Mouse (Mus musculus) lung, embryonic 16.5 days (tissue): ENCODE results near the gene Itfg2. TPM values are rescaled to one million over a fixed set of nuclear protein-coding genes. Genes with fewer than 3 reads are reported as not detected.

Experiments
- ATAC-seq: fragments of 200-750 bp; cut with Nextera tagmentation; 2 replicates; pipeline ENCODE4 v1.8.0; 2017; ENCODE audit warnings: low read depth, mild to moderate bottlenecking, moderate library complexity
- H3K27ac ChIP-seq: fragments of 300-500 bp; sonication (generic); 2 replicates; pipeline ENCODE4 v1.5.1; 2014; ENCODE audit warnings: mild to moderate bottlenecking, control low read depth, low read length
- H3K27me3 ChIP-seq: fragments of 300-500 bp; sonication (generic); 2 replicates; pipeline ENCODE4 v1.6.1; 2014; ENCODE audit warnings: low read depth, low read length, mixed read lengths; ENCODE audit not compliant: control insufficient read depth, insufficient read depth
- H3K36me3 ChIP-seq: fragments of 300-500 bp; sonication (generic); 2 replicates; pipeline ENCODE4 v1.6.1; 2014; ENCODE audit warnings: low read length; ENCODE audit not compliant: control insufficient read depth, insufficient read depth
- H3K4me1 ChIP-seq: fragments of 300-500 bp; sonication (generic); replicated peaks from 2 replicates; pipeline ENCODE4 v1.6.1; 2014; ENCODE audit warnings: low read length, mixed read lengths; ENCODE audit not compliant: control insufficient read depth, insufficient read depth
- H3K4me2 ChIP-seq: fragments of 300-500 bp; sonication (generic); 2 replicates; pipeline ENCODE4 v1.6.1; 2014; ENCODE audit warnings: low read depth, low read length, control low read depth
- H3K4me3 ChIP-seq: fragments of 300-500 bp; sonication (generic); 2 replicates; pipeline ENCODE4 v1.5.1; 2014; ENCODE audit warnings: mild to moderate bottlenecking, low read length, control low read depth
- H3K9ac ChIP-seq: fragments of 300-500 bp; sonication (generic); 2 replicates; pipeline ENCODE4 v1.6.1; 2014; ENCODE audit warnings: low read length, control low read depth
- H3K9me3 ChIP-seq: fragments of 300-500 bp; sonication (generic); 2 replicates; pipeline ENCODE4 v1.6.1; 2016; ENCODE audit warnings: low read length; ENCODE audit not compliant: control insufficient read depth
- WGBS: fragments of 180-500 bp; shearing (Covaris S2); extraction: QIAGEN DNeasy Blood & Tissue Kit; methylation state at CpG from one replicate; pipeline ENCODE4 v1.1.7; 2014; 5-methylcytosine and 5-hydroxymethylcytosine counted together
- polyA plus RNA-seq: library from polyadenylated mRNA; unstranded; fragments of >200 nt; fragmentation: Nextera tagmentation; extraction: Ambion mirVana; gene quantifications from 2 replicates; pipeline ENCODE4 v1.2.1, GENCODE M21; 2015

The Itfg2 gene
- polyA plus RNA-seq, 1 experiment from 2014 or later = 32.2 TPM

DNA sequence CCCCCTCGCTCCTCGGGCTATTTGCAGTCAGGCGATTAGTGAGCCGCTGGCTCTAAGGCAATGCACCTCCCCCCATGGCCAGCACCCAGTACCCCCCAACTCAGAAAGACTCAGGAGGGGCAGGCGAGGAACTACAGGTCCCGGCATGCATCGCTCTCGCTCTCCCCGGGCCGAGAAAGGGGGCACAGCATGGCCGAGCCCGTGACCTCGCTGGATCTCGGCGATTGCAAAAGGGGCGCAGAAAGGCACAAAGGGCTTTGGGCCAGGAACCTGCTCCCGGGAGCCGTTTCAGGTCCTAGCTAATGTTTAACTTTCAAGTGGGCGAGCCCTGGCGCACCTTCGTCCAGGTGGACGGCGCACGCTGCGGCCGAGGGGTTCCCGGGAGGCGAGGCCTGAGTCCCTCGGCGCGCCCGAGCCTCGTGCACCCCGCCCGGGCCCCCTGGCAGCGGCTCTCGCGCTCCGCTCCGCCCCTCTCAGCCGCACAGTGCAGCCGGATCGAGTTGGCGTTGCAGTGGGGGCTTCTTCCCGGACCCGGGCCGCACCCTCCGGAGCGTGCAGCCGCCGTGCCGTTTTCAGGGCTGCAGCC, 13.1 kb upstream of the Itfg2 start:
- Histone ChIP-seq H3K4me1 (peaks cover 23% of the 10 kb centered on the region), H3K27ac (peak overlapping the region; percentile 98), H3K27me3 (no peaks in the 10 kb centered on the region), H3K4me3 (peak overlapping the region; percentile 99), H3K4me2 (peak overlapping the region; percentile 90), H3K36me3 (peaks cover 29% of the 10 kb centered on the region), H3K9ac (peak overlapping the region; percentile 91), H3K9me3 (no peaks in the 10 kb centered on the region)
- peak; percentile 83 for ATAC-seq
- WGBS = under 1% methylated on average over 52 of the region's 52 CpGs

DNA sequence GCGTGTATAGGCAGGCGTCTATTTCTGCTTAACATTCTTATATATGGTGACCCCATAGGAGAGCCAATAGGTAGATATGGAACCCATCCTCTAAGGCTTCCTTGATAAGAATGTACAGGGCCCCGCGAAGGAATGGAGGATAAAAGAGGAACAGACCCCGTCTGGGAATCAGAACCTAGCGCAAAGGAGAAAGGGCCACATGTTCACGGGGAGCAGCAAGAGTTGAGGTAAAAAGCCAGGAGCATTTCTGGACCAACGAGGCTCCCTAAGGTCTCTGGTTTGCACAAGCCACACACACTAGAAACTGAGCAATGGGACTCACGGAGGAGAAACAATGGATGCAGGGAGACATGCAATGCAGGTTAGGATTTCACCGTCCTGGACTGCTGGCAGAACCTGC, 12.6 kb upstream of the Itfg2 start:
- Histone ChIP-seq H3K27me3 (no peaks in the 10 kb centered on the region), H3K36me3 (peaks cover 32% of the 10 kb centered on the region), H3K9me3 (no peaks in the 10 kb centered on the region), H3K9ac (peak overlapping the region; percentile 91), H3K4me3 (peak overlapping the region; percentile 99), H3K27ac (peak overlapping the region; percentile 98), H3K4me1 (peaks cover 23% of the 10 kb centered on the region), H3K4me2 (peak overlapping the region; percentile 90)
- 2% methylated on average over 10 of the region's 10 CpGs for WGBS
- ATAC-seq = no peak

DNA sequence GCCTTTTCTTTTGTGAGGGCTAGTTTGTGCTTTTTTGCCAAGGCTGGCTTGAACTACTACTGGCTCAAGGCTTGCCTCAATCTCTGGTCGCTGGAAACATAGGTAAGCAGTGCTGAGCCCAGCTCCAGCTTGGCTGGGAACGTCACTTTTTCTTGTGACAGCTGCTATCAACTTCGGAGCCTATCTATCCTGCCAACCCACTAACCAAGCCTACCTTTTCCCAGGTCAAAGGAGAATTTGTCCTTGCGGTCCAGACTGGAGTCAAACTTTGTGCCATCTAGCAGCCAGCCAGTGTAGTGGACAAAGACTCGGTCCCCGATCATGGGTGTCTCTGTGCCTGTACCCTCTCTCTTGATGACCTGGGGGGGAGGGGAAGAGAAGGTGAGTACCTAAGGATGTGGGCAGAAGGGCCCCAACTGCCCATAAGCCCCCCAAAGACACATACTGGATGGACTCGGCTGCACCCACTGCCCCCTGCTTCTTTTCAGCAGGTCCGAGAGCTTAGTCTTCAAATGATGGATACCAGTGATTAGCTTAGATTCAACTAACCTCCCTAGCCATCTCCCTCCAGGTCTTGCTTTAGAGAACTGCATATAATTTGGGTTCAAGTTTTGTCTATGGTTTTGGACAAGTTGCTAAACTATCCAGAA, 11.8 kb upstream of the Itfg2 start:
- no peak overlapping the region for H3K27ac ChIP-seq
- peaks cover 23% of the 10 kb centered on the region for H3K4me1 ChIP-seq
- H3K4me3 ChIP-seq = peak overlapping the region; percentile 99
- H3K36me3 ChIP-seq = peaks cover 40% of the 10 kb centered on the region
- H3K4me2 ChIP-seq = peak overlapping the region; percentile 90
- H3K27me3 ChIP-seq = no peaks in the 10 kb centered on the region
- 79% methylated on average over 8 of the region's 8 CpGs for WGBS
- H3K9me3 ChIP-seq = no peaks in the 10 kb centered on the region
- ATAC-seq = no peak
- H3K9ac ChIP-seq = peak overlapping the region; percentile 91

DNA sequence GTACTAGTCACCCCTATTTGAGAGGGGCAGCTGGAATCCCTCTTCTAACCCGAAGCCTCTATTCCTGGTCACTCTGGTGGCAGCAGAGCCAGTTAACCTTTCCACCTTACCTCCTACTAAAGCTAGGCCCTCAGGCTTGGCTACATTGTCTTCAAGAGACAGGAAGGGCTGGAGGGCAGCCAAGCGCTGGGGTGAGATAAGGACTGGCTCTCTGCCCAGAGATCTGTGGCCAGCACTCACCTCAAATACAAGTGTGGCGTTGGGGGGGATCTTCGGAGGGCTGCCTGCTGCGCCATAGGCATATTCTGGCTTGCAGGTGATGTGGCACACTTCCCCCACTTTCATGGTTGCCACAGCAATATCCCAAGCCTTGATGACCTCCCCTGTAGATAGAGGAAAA, 10.7 kb upstream of the Itfg2 start:
- Histone ChIP-seq H3K9ac (no peak overlapping the region), H3K4me1 (peaks cover 23% of the 10 kb centered on the region), H3K4me3 (no peak overlapping the region), H3K27me3 (no peaks in the 10 kb centered on the region), H3K4me2 (no peak overlapping the region), H3K27ac (no peak overlapping the region), H3K9me3 (no peaks in the 10 kb centered on the region), H3K36me3 (peaks cover 48% of the 10 kb centered on the region)
- 31% methylated on average over 5 of the region's 5 CpGs for WGBS
- ATAC-seq = no peak

DNA sequence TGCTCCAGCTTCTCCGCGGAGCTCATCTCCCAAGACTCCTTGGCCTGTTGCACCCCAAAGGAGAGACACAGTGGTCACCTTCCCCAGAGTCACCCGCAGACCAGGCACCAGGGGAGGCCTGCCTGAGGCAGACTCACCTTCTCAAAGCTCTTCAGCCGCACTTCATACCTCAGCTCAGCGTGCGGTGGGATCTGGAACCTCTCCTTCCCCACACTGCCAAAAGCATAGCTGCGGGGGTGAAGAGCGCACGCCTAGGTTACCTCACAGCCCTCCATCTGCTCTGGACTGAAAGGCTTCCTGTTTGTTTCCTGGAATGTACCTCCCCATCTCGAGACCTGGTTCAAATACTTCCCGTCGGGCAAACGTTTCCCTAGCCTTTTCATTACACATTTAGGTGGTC, 8.8 kb upstream of the Itfg2 start:
- no peak for ATAC-seq
- Histone ChIP-seq H3K4me1 (peaks cover 18% of the 10 kb centered on the region), H3K4me2 (no peak overlapping the region), H3K4me3 (no peak overlapping the region), H3K27me3 (no peaks in the 10 kb centered on the region), H3K36me3 (peaks cover 61% of the 10 kb centered on the region), H3K9ac (no peak overlapping the region), H3K27ac (no peak overlapping the region), H3K9me3 (no peaks in the 10 kb centered on the region)
- WGBS = 87% methylated on average over 13 of the region's 13 CpGs

DNA sequence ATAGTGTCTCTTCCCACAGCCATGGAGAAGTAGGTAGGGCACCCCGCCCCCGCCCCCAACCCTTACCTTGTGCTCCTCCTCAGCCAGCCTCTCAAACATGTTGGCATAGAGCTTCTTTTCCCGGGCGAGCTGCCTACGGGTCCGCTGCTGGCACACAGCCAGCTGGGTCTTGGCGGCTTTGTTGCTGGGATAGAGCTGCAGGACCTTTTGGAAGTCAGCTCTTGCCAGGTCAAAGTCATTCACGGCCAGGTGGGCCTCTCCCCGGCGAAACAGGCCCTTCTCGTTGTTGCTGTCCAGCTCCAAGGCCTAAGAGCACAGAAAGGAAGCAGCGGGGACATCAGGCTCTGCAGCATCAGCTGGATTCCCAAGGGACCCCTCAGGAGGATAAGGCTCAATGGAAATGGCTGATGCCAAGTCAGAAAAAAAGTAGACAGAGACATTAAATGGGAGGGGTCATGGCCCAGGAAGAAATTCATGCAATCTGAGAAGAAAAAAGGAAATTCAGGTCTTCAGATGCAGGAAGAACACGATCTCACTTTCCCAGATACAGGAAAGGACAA, 7.7 kb upstream of the Itfg2 start:
- Histone ChIP-seq H3K27ac (no peak overlapping the region), H3K4me3 (no peak overlapping the region), H3K4me1 (peaks cover 18% of the 10 kb centered on the region), H3K36me3 (peaks cover 67% of the 10 kb centered on the region), H3K27me3 (no peaks in the 10 kb centered on the region), H3K9me3 (no peaks in the 10 kb centered on the region), H3K9ac (no peak overlapping the region), H3K4me2 (no peak overlapping the region)
- WGBS = 67% methylated on average over 13 of the region's 13 CpGs
- ATAC-seq = no peak

DNA sequence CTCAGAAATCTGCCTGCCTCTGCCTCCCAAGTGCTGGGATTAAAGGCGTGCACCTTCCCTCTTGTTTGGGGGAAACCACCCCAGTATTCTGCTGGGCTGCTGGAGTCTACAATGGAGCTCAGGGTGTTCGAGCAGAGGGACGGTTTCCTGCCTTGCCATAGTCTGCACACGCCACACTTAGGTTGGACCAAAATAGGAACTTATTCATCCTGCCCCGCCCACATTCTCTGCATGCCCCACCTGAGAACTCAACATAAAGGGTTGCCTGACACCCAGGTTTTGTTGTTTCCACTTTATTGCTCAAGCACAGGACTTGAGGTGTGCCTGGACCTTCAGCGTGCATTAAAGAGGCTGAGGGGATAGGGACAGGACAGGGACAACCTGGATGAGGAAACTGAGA, 5.1 kb upstream of the Itfg2 start:
- Histone ChIP-seq H3K27ac (no peak overlapping the region), H3K4me1 (no peaks in the 10 kb centered on the region; the same call in 1 of the 2 replicates), H3K36me3 (peaks cover 57% of the 10 kb centered on the region), H3K4me3 (no peak overlapping the region), H3K9me3 (no peaks in the 10 kb centered on the region), H3K4me2 (no peak overlapping the region), H3K9ac (no peak overlapping the region), H3K27me3 (no peaks in the 10 kb centered on the region)
- ATAC-seq = no peak
- 77% methylated on average over 6 of the region's 6 CpGs for WGBS

DNA sequence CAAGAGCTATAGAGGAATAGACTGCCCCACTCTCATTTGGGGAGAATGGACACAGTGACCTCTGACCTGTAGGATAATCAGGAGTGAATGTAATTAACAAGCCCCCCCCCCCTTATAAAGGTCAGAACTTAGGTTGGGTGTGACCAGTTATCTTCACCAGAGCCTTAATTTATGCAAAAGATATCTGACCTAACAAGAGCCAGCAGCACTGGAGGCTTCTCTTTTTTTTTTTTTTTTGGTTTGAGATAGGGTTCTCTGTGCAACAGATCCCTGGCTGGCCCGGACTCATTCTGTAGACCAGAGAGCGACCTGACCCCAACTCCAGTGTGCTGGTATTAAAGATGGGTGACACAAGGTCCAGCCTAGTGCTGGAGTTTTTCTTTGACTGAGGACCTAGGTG, 4.6 kb upstream of the Itfg2 start:
- H3K9ac ChIP-seq = no peak overlapping the region
- H3K36me3 ChIP-seq = peaks cover 53% of the 10 kb centered on the region
- no peaks in the 10 kb centered on the region for H3K27me3 ChIP-seq
- H3K27ac ChIP-seq = no peak overlapping the region
- no peak for ATAC-seq
- no peaks in the 10 kb centered on the region; the same call in 1 of the 2 replicates for H3K4me1 ChIP-seq
- H3K4me2 ChIP-seq = no peak overlapping the region
- no peak overlapping the region for H3K4me3 ChIP-seq
- 89% methylated on average over 2 of the region's 2 CpGs for WGBS
- no peaks in the 10 kb centered on the region for H3K9me3 ChIP-seq

DNA sequence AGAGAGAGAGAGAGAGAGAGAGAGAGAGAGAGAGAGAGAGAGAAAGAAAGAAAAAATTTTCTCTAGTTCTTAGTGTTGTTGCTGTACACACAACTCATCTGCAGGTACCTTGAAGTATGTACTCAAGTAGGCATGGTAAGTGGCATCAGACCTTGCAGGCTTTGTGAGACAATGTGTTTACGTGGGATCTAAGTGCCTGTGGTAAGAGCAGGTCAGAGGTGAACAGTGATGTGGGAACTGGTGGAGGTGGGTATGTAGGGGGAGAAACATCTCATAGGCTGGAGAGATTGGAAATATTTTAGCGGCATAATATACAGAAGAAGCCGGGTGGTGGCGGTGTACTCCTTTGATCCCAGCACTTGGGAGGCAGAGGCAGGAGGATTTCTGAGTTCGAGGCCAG, 2.8 kb upstream of the Itfg2 start:
- Histone ChIP-seq H3K27me3 (no peaks in the 10 kb centered on the region), H3K9ac (no peak overlapping the region), H3K36me3 (peaks cover 37% of the 10 kb centered on the region), H3K9me3 (no peaks in the 10 kb centered on the region), H3K4me3 (no peak overlapping the region), H3K27ac (no peak overlapping the region), H3K4me1 (peaks cover 4% of the 10 kb centered on the region; the same call in 1 of the 2 replicates), H3K4me2 (no peak overlapping the region)
- 87% methylated on average over 5 of the region's 5 CpGs for WGBS
- ATAC-seq = no peak
